Mouse (Mus musculus) heart, postnatal 36 days (tissue): Measurements from ENCODE around the gene Clec1b. TPM values are rescaled to one million over a fixed set of nuclear protein-coding genes. Genes with fewer than 3 reads are reported as not detected.

Experiments used
- DNase-seq, 2 experiments: peaks; one replicate each; pipeline ENCODE4 v3.0.0; 2021 to 2022
- intact Hi-C: fragments of 180-260 bp; cut with DNase I; formaldehyde crosslinking; loops from one replicate; pipeline ENCODE4 v1.15.1; 2025
- total RNA-seq, 2 experiments: library from RNA; stranded (reverse); gene quantifications; 2 replicates each; pipeline ENCODE4 v1.2.3; 2021

Clec1b gene
- total RNA-seq, 2 experiments from 2014 or later, result 1.5 to 1.7 TPM

DNA sequence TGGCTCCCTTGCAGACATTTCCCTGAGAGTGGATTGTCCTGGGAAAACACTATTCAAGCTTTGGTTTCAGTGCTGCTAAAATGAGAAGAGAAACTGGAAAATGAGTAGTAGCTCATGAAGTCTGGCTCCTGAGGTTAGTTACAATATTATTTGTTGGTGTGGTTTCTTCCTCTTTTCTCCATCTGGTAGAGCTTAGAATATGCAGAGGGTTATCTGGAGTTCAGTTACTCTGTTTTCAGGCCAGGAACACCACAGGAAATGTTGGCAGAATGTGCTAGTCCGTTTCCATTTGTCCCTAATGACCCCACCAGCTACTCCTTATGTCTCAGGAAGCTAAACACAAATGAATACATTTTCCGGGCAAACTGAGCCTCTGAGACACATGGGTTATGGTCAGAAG is 10.2 kb downstream of the Clec1b start:
- peak in 1 of 2 experiments; percentile 18 for DNase-seq
- intact Hi-C loops, result no loop called here

DNA sequence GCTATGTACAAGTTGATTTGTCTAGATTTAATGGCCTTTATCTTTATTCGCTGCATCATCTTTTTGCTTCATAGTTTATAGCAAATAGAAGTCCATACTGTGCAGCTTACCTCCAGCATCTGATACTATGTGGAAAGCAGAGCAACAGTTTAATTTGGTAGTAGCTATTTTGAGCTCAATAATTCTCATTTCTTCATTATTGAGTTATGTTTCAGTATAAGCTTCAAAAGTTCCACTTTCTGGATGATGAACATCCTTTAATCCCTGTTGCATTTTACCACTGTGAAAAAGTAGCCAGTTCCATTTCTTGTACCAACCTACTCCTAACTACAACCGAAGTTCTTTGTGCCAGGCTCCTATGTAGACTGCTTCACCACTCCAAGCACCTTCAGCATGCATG is 11.5 kb downstream of the Clec1b start, which contains the start of gene Clec9a:
Clec9a (plus strand) TSS at position 301 of the 400 bp plus-strand sequence.
- DNase-seq, result no peak
- intact Hi-C loops, result no loop called here

DNA sequence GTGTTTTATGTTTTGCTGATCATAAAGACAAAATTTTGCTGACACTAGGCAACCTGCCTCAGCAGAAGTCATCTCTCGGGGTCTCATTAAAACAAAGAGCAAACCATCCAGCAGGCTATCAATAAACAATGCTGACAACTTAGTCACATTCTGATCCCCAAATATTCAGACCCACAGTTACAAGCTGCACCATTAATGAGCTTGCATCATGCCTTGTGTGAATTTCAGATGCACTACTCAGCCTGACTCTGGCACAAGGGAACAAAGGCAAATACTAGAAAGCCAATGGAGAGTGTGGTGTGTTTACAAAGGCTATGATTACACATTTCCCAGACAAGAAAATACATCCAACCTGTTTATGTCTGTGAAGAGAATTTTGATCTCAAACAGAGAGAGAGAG is 17.1 kb downstream of the Clec1b start:
- intact Hi-C loops, result no loop called here
- DNase-seq, result no peak

DNA sequence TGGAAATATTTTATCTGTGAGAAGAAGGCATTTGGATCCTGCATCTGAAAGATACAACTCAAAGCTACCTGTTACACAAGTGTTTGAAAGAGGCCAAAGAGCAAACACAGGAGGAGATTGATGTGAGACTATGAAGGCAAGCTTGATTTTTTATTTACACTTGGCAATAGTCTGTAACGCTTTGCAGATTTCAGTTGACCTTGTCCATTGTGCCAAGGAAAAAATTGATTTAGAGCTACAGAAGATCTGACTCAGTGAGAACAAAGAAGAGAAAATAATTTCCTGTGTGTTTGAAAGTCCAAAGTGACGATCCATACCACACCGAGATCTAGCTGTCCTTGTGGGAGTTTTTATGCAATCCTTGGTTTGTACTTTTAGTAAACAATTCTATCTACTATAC is 25.2 kb downstream of the Clec1b start:
- intact Hi-C loops, result no loop called here
- DNase-seq, result no peak

DNA sequence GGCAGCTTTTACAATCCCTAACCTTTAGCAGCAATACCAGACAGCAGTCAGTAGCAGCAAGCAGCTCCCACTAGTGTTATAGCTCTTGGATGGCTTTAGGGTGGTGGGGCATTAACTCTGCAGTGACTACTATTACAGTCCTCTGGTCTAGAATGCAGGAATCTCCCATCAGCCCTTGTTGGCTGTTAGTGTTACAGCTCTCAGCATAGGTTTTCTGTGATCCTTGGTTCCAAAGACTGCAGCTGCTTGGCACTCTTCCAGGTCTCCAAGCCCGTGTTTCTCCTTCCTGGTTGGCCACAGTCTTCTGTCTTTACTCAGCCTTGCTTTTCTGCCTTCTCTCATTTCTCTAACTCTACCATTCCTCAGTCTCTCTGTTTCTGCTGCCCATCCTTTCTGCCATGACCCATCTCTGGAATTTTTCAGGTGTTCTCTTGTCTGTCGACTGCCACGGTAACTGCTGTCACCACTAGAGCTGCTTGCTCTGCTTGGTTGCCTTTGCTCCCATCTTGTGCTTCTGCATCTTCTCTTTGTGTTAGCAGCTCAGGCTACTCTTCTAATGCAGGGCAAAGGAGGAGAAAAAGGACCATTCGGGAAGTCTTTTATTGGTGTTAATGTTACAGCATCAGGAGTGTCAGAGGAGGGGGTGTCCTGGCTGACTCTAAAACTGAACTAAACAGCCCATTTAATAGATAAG is 26.1 kb downstream of the Clec1b start:
- peak in 1 of 2 experiments; percentile 28 for DNase-seq
- intact Hi-C loops, result no loop called here

DNA sequence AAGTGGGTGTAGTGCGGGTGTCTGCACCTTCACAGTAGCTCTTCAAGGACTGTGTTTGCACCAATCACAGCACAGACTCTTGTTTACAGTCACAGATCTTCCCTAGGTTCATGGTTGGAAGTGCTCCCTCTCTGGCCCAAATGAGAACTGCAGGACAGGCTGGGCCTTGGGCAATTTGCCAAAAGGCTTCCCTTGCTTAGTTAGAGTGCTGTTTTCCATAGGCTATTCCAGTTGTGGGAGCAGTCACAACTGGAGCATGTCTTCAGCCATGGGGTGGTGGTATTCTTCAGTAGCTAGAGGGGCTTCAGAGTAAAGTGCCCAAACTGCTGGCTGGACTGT is 26.6 kb downstream of the Clec1b start:
- DNase-seq, result peak; percentile 85 to 89
- intact Hi-C loops, result no loop called here

DNA sequence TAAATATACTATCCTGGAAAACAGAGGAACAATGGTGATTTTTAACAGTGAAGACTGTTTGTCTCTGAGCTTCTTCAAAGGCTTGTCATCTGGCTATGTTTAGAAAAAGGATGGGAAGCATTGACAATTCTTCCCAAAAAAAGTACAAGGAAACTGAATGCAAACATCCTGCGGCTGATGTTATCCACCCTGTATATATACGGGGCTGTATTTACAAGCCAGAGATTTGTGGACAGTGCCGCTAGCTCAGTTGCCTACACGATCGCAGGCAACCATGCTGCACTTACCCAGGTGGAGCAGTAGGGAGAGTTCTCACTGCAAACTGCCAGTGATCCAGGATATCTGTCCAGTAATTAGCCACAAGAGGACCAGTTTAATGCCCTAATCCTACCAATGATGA is 28.1 kb downstream of the Clec1b start:
- no peak for DNase-seq
- intact Hi-C loops, result no loop called here

DNA sequence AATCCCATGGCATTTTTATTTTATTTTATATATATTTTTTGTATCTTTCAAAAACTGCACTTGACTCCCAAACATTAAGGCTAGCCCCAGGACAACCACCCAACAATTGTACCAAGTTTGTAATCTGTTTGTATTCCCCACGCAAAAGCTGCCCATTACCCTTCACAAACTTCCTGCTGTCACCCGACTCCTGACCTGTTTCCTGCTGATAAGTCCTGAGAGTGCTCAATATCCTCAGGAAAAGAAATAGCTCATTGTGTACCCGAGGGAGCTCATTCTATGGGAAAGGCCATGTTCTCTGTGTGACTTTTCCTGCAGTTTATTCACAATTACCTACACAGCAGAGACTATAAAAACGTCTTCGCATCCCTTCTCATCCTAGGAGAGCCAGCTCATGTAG is 28.7 kb downstream of the Clec1b start:
- intact Hi-C loops, result loop anchor here (1.0 kb wide), 1 partner anchor 24 kb away; no protein-coding TSS in a partner anchor
- DNase-seq, result peak in 1 of 2 experiments; percentile 47

DNA sequence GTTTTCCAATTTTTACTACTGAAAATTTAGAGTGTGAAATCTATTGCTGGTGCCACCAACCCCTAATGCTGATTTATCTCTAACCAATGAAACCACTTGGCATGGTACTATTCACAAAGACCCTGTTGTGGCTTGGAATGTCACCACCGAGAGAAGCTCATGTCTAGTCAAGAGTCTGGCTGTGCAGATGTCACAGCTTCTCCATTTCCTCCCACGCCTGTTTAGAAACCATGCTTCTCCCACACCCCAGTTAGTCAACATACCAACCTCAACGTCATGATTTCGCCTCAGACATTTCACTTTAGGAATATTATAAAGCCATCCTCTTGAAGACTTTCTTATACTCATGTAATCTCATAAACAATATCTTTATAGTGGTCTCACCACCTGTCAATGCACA is 30.2 kb downstream of the Clec1b start:
- intact Hi-C loops, result no loop called here
- no peak for DNase-seq

DNA sequence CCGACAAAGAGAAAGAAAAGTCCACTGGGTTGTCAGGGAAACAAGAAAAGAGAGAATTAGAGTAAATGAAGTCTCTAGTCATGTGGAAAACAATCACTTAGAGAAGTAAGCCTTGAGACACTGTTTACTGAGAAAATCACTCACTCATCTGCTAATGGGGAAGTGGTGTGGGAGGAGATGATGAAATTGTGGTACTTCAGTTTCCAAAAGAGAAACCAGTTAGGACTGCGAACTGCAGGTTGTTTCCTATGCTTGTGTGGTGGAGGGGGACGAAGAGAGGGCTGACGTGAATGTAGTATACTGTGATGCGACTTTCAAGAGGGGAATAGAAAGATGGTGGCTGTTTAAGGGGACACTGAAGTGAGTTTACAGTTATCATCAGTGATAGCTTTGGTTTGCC is 37.1 kb downstream of the Clec1b start:
- intact Hi-C loops, result no loop called here
- DNase-seq, result no peak

DNA sequence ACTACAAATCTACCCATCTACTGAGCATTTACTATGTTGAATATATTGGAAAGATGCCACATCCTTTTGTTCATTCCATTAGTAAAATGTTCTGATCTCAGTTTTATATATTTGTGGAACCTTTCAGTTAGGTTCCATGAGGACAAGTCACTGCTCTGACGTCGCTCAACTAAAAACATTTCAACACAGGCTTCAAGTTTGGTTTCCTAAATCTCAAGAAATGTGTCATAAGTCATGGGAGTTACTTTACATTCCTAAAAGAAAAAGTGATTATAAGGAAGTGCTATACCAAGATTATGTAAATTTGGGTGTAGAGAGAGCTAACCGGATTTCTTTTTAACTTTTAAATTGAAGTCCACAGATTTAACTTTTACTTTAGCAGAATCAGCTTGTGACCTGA is 38.9 kb downstream of the Clec1b start:
- no peak for DNase-seq
- intact Hi-C loops, result no loop called here

DNA sequence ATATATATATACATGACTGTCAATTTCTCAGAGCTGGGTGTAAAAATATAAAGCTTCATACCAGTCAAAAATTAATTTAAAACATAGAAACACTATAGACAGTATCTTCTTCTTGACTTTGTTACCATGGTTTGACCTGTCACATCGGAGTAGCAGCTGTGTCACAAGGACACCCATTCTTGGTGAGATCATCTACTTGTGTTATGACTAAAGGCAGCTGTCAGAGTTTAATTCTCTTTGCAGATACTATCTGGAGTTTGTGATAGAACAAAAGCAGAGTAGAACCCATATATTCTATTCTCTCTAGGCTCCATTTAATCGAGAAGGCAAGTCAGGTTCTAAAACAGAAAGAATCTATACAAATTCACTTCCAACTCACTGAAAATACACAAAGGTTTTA is 40.9 kb downstream of the Clec1b start:
- no peak for DNase-seq
- intact Hi-C loops, result no loop called here

DNA sequence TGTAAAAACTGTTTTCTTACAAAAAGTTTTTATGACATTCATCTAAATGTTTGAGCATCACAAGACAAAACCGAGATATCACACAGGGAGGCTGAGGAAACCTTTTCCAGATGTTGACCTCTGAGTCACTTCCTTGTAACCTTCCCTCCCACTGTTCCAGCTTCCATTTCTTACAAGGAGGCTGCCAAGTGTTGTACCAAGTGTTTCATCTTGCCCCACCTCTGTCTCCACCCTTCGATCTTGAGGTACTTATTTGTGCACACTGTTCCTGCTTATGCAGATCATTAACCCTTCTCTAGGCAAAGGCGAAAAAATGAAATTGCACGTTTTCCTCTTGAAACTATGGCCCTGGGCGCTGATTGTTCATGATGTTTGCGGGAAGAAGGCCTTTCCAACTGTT is 52.6 kb downstream of the Clec1b start:
- intact Hi-C loops, result loop anchor here (1.0 to 10.0 kb wide), 3 partner anchors 23 to 595 kb away; no protein-coding TSS in a partner anchor
- DNase-seq, result no peak

DNA sequence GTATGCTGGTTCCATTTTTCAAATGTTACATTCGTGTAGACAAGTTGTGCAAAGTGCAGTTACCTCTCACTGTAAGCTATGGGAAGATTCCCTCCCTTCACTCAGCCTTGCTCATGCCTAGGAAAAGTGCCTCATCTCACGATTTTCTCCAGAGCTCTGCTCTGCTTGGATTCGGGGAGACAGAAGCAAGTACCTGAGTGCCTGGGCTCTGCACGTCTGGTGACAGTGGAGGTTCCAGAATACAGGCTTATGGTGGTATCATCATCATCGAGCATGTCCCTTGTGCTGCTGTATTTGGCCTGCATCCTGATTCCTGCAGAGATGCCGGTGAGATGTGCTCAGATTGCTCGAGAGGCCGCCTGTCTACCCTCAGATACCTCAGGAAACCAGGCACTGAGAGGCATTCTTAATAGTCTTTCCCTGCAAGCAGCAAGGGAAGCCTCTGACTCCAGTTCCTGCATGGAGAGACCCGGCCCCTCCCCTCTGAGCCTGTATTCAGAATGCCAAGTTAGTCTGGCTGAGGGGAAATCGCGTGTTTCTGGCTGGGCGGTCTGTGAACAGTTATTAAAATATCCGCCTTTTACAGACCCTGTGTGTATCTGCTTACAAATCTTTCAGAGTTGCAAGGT is 54.4 kb downstream of the Clec1b start, which contains the start of gene Clec1a:
Clec1a (minus strand) TSS at position 590 of the 629 bp plus-strand sequence.
- peak; percentile 45 to 55 for DNase-seq
- intact Hi-C loops, result loop anchor here (2.0 kb wide), 1 partner anchor 597 kb away; no protein-coding TSS in a partner anchor

Other genes with a start within 250 kb of the Clec1b start
- 10 to 100 TPM; 35.1 to 51.7 TPM for gene Clec2d, start 216.7 kb upstream of the Clec1b start, total RNA-seq
- under 1 TPM in 1 of 2 experiments, not detected in 1; 0.28 TPM for gene Cd69, start 121.9 kb upstream of the Clec1b start, total RNA-seq
- gene 4922502D21Rik, start 65.5 kb upstream of the Clec1b start, total RNA-seq, result not detected
- gene Clec12a, start 54.6 kb upstream of the Clec1b start, total RNA-seq, result 1 to 10 TPM; 1.1 TPM
- under 1 TPM in 1 of 2 experiments, not detected in 1; 0.19 TPM for gene Clec12b, start 11.4 kb upstream of the Clec1b start, total RNA-seq
- gene Clec9a, start 11.6 kb downstream of the Clec1b start, total RNA-seq, result under 1 TPM; 0.31 to 0.33 TPM
- gene Clec1a, start 54.7 kb downstream of the Clec1b start, total RNA-seq, result 10 to 100 TPM in 1 of 2 experiments, 1 to 10 TPM in 1; 9.8 to 11.1 TPM
- under 1 TPM; 0.08 to 0.16 TPM for gene Olr1, start 109.9 kb downstream of the Clec1b start, total RNA-seq
- gene Tmem52b, start 115.3 kb downstream of the Clec1b start, total RNA-seq, result not detected
- gene Gabarapl1, start 135.9 kb downstream of the Clec1b start, total RNA-seq, result 100 to 1,000 TPM; 151 to 152 TPM
- not detected for gene Klre1, start 180.6 kb downstream of the Clec1b start, total RNA-seq
- gene Klrd1, start 194.5 kb downstream of the Clec1b start, total RNA-seq, result under 1 TPM in 1 of 2 experiments, not detected in 1; 0.38 TPM
- gene Klrk1, start 226.6 kb downstream of the Clec1b start, total RNA-seq, result under 1 TPM in 1 of 2 experiments, not detected in 1; 0.19 TPM
- not detected for gene Klrc3, start 246.0 kb downstream of the Clec1b start, total RNA-seq